Mouse (Mus musculus) ovary, adult 18-20 months (tissue): ENCODE results near the gene Slc35d2.
A peak's percentile ranks its signal among the peaks of the same experiment; 100 is the strongest.

Source experiments
- DNase-seq: peaks from one replicate; pipeline ENCODE4 v3.0.0; 2022; ENCODE audit warnings: low spot score, mixed read lengths

Slc35d2 gene

GRCm38 (mm10) chr13:64110421-64110820 lies 18.7 kb downstream of the Slc35d2 start:
- no peak for DNase-seq

- no peak for DNase-seq
These were observed 20.8 kb downstream of the Slc35d2 start for GRCm38 (mm10) chr13:64108381-64108850.

GRCm38 (mm10) chr13:64107535-64107934 lies 21.6 kb downstream of the Slc35d2 start:
- no peak for DNase-seq

GRCm38 (mm10) chr13:64107105-64107504 lies 22.1 kb downstream of the Slc35d2 start:
- no peak for DNase-seq

GRCm38 (mm10) chr13:64105690-64106089 lies 23.5 kb downstream of the Slc35d2 start:
- no peak for DNase-seq

GRCm38 (mm10) chr13:64100186-64100585 lies 29.0 kb downstream of the Slc35d2 start:
- no peak for DNase-seq

- no peak for DNase-seq
These were observed 30.2 kb downstream of the Slc35d2 start for GRCm38 (mm10) chr13:64098992-64099391.

GRCm38 (mm10) chr13:64093341-64093740 lies 35.8 kb downstream of the Slc35d2 start:
- peak; percentile 20 for DNase-seq

GRCm38 (mm10) chr13:64092752-64093151 lies 36.4 kb downstream of the Slc35d2 start:
- DNase-seq = no peak

- no peak for DNase-seq
These were observed 37.0 kb downstream of the Slc35d2 start for GRCm38 (mm10) chr13:64092141-64092540.

GRCm38 (mm10) chr13:64091006-64091405 lies 38.2 kb downstream of the Slc35d2 start:
- DNase-seq = no peak

- DNase-seq = no peak
These were observed 38.9 kb downstream of the Slc35d2 start for GRCm38 (mm10) chr13:64090278-64090677.

- DNase-seq = no peak
These were observed 40.0 kb downstream of the Slc35d2 start, which contains the start of gene Hsd17b3 for GRCm38 (mm10) chr13:64089130-64089529. TSS of gene Hsd17b3 (minus strand) at chr13:64089230.

GRCm38 (mm10) chr13:64088057-64088456 lies 41.1 kb downstream of the Slc35d2 start:
- DNase-seq = no peak

GRCm38 (mm10) chr13:64086036-64086435 lies 43.1 kb downstream of the Slc35d2 start:
- no peak for DNase-seq

- DNase-seq = no peak
These were observed 45.8 kb downstream of the Slc35d2 start for GRCm38 (mm10) chr13:64083331-64083730.

- DNase-seq = no peak
These were observed 47.9 kb downstream of the Slc35d2 start for GRCm38 (mm10) chr13:64081012-64081919.

GRCm38 (mm10) chr13:64077591-64077990 lies 51.6 kb downstream of the Slc35d2 start:
- no peak for DNase-seq

GRCm38 (mm10) chr13:64076074-64076473 lies 53.1 kb downstream of the Slc35d2 start:
- DNase-seq = no peak

- no peak for DNase-seq
These were observed 62.5 kb downstream of the Slc35d2 start for GRCm38 (mm10) chr13:64066653-64067052.

GRCm38 (mm10) chr13:64064276-64064675 lies 64.9 kb downstream of the Slc35d2 start:
- DNase-seq = no peak

GRCm38 (mm10) chr13:64060935-64061506 lies 68.1 kb downstream of the Slc35d2 start:
- DNase-seq = no peak

GRCm38 (mm10) chr13:64053959-64054358 lies 75.2 kb downstream of the Slc35d2 start:
- no peak for DNase-seq
